In genomic region chr12:13144739-13145138, GRCm38 (mm10) we compare ENCODE assay signal across 10 mouse cellular contexts.
DNase-seq lines count a peak whose midpoint lies in the region; ATAC-seq lines count a peak whose summit lies in the region.
"Had no signal": no experiment of that assay in that cellular context is flagged by ENCODE, and none has a peak within 500 bp of the region (broad histone marks: within the 10 kb centered on the region; RNA-seq: fewer than 3 reads in every experiment).

No protein-coding gene starts in this region.

- H3K9me3 ChIP-seq in kidney, embryonic 16.5 days (ENCODE audit: low read length) = no peaks in the 10 kb centered on the region

- H3K36me3 ChIP-seq in kidney, embryonic 16.5 days (ENCODE audit: insufficient read depth, low read length) = no peaks in the 10 kb centered on the region

- intact Hi-C loops in left cerebral cortex, postnatal 10 days (cut with DNase I) = loop anchor here (5.0 to 10.0 kb wide), 2 partner anchors 63 to 200 kb away; partner anchors contain the start of gene Mycn

- peak; percentile 43 to 74 for DNase-seq in frontal cortex, adult 2 months (ENCODE audit: extremely low spot score in 1 of 2, low spot score in 1 of 2)
- DNase-seq in frontal cortex, postnatal 25 days (ENCODE audit: low spot score in 2 of 2) = no peak
- DNase-seq in kidney, adult 11 months = no peak
- DNase-seq in NIH3T3 (ENCODE audit: low read depth) (peak; percentile 47), adipocyte (ENCODE audit: low spot score) (no peak)
- DNase-seq in left cerebral cortex, postnatal 10 days (ENCODE audit: extremely low spot score in 1 of 2, low spot score in 2 of 2) = peak; percentile 49 to 65
- DNase-seq in Muller cell, postnatal 12 days (ENCODE audit: inconsistent ontology term) = no peak

- peak overlapping the region; percentile 39 for H3K27ac ChIP-seq in kidney, embryonic 16.5 days (ENCODE audit: low read length)
- H3K27ac ChIP-seq: macrophage had no signal

- no peak overlapping the region for H3K4me3 ChIP-seq in kidney, embryonic 16.5 days (ENCODE audit: low read length)

- H3K4me2 ChIP-seq in kidney, embryonic 16.5 days (replicated peaks; ENCODE audit: low read depth, low read length) = no peak overlapping the region

- WGBS in kidney, embryonic 16.5 days = 79% methylated on average over 1 of the region's 1 CpGs

- ATAC-seq in kidney, embryonic 16.5 days (ENCODE audit: low FRiP score, low TSS enrichment) = no peak
- ATAC-seq: inflammation-experienced regulatory T-cells, adult 6 months had no signal

- H3K9ac ChIP-seq in kidney, embryonic 16.5 days (replicated peaks; ENCODE audit: low read length) = no peak overlapping the region

- H3K27me3 ChIP-seq in kidney, embryonic 16.5 days (ENCODE audit: insufficient read depth, low read length) = no peaks in the 10 kb centered on the region

- H3K4me1 ChIP-seq in kidney, embryonic 16.5 days (ENCODE audit: insufficient read depth, low read length) = peaks cover 14% of the 10 kb centered on the region; the same call in 1 of the 2 replicates

Comparison
In these comparisons a context has a peak if more than half of its experiments do, and no peak if none do; other contexts are left out.
1. DNase-seq: peak in frontal cortex, adult 2 months (2 of 2), NIH3T3 (single experiment) and left cerebral cortex, postnatal 10 days (2 of 2); none in frontal cortex, postnatal 25 days (0 of 2), kidney, adult 11 months (single experiment), Muller cell, postnatal 12 days (single experiment) and adipocyte (single experiment).